Mouse (Mus musculus) inflammation-experienced regulatory T-cells, adult 6 months (primary cell): ENCODE data around the gene Gabpb2. TPM values are rescaled to one million over a fixed set of nuclear protein-coding genes. Genes with fewer than 3 reads are reported as not detected.
"Not testable (repeated sequence)": the region's sequence is repeated elsewhere in the genome, so short reads cannot be mapped to it uniquely, and the experiment has no call there.

ENCODE experiments used
- ATAC-seq: one replicate; pipeline ENCODE4 v1.8.0; 2017
- polyA plus RNA-seq, 3 experiments: library from polyadenylated mRNA; unstranded; fragments of 100-300 nt; shearing (Covaris generic); gene quantifications; one replicate each; pipeline ENCODE4 v1.2.1; 2017

Gabpb2 gene
- polyA plus RNA-seq, 3 experiments from 2014 or later: 28.0 to 52.1 (median 31.8) TPM

GRCm38 (mm10) chr3:95231298-95232221 lies 13.8 kb upstream of the Gabpb2 start, which contains the start of gene Mllt11:
Gene Mllt11, minus strand, starts transcription at chr3:95232171.
- ATAC-seq: peak; percentile 30

GRCm38 (mm10) chr3:95230495-95231297 lies 13.0 kb upstream of the Gabpb2 start:
- ATAC-seq: no peak

GRCm38 (mm10) chr3:95229781-95230494 lies 12.2 kb upstream of the Gabpb2 start:
- ATAC-seq: no peak

- ATAC-seq: peak; percentile 20
These were observed 11.4 kb upstream of the Gabpb2 start for GRCm38 (mm10) chr3:95228894-95229780.

- ATAC-seq: peak; percentile 78
These were observed 10.6 kb upstream of the Gabpb2 start, which contains the start of gene Cdc42se1 for GRCm38 (mm10) chr3:95228148-95228893. Gene Cdc42se1, plus strand, starts transcription at chr3:95228732.

- no peak for ATAC-seq
These were observed 9.5 kb upstream of the Gabpb2 start for GRCm38 (mm10) chr3:95227214-95227613.

GRCm38 (mm10) chr3:95224295-95224694 lies 6.6 kb upstream of the Gabpb2 start:
- no peak for ATAC-seq

GRCm38 (mm10) chr3:95223041-95223440 lies 5.3 kb upstream of the Gabpb2 start:
- no peak for ATAC-seq

GRCm38 (mm10) chr3:95218466-95219137 lies 886 bp upstream of the Gabpb2 start:
- no peak for ATAC-seq

GRCm38 (mm10) chr3:95216655-95217254 lies 961 bp downstream of the Gabpb2 start:
- ATAC-seq: no peak

GRCm38 (mm10) chr3:95213609-95213975 lies 4.1 kb downstream of the Gabpb2 start:
- no peak for ATAC-seq

- not testable (repeated sequence) for ATAC-seq
These were observed 4.7 kb downstream of the Gabpb2 start for GRCm38 (mm10) chr3:95212889-95213608.

- no peak for ATAC-seq
These were observed 7.1 kb downstream of the Gabpb2 start for GRCm38 (mm10) chr3:95210585-95210984.

- ATAC-seq: no peak
These were observed 9.4 kb downstream of the Gabpb2 start for GRCm38 (mm10) chr3:95208286-95208685.

- ATAC-seq: no peak
These were observed 13.8 kb downstream of the Gabpb2 start for GRCm38 (mm10) chr3:95203880-95204279.

- no peak for ATAC-seq
These were observed 17.2 kb downstream of the Gabpb2 start for GRCm38 (mm10) chr3:95200562-95200961.

GRCm38 (mm10) chr3:95200132-95200531 lies 17.6 kb downstream of the Gabpb2 start:
- ATAC-seq: no peak

- ATAC-seq: no peak
These were observed 18.6 kb downstream of the Gabpb2 start for GRCm38 (mm10) chr3:95199101-95199500.

- ATAC-seq: no peak
These were observed 21.9 kb downstream of the Gabpb2 start for GRCm38 (mm10) chr3:95195772-95196171.
